Mouse (Mus musculus) liver, embryonic 16.5 days (tissue): ENCODE data around the gene Sipa1l1. TPM values are rescaled to one million over a fixed set of nuclear protein-coding genes. Genes with fewer than 3 reads are reported as not detected.

Source experiments
- ATAC-seq: fragments of 200-750 bp; cut with Nextera tagmentation; 2 replicates; pipeline ENCODE4 v1.8.0; 2017; ENCODE audit warnings: low read depth, mild to moderate bottlenecking, moderate number of reproducible peaks, moderate library complexity
- H3K27ac ChIP-seq: fragments of 300-500 bp; sonication (generic); 2 replicates; pipeline ENCODE4 v1.5.1; 2014; ENCODE audit warnings: mild to moderate bottlenecking, low read length
- H3K27me3 ChIP-seq: fragments of 300-500 bp; sonication (generic); 2 replicates; pipeline ENCODE4 v1.6.1; 2014; ENCODE audit warnings: low read depth, low read length, mixed read lengths; ENCODE audit not compliant: control insufficient read depth, insufficient read depth
- H3K36me3 ChIP-seq: fragments of 300-500 bp; sonication (generic); 2 replicates; pipeline ENCODE4 v1.6.1; 2014; ENCODE audit warnings: mild to moderate bottlenecking; ENCODE audit not compliant: control insufficient read depth, insufficient read depth
- H3K4me1 ChIP-seq: fragments of 300-500 bp; sonication (generic); 2 replicates; pipeline ENCODE4 v1.6.1; 2014; ENCODE audit warnings: low read depth, low read length, mixed read lengths; ENCODE audit not compliant: control insufficient read depth
- H3K4me2 ChIP-seq: fragments of 300-500 bp; sonication (generic); 2 replicates; pipeline ENCODE4 v1.6.1; 2014; ENCODE audit warnings: low read depth, low read length, mixed read lengths
- H3K4me3 ChIP-seq: fragments of 300-500 bp; sonication (generic); 2 replicates; pipeline ENCODE4 v1.5.1; 2014; ENCODE audit warnings: low read depth, mild to moderate bottlenecking, low read length
- H3K9ac ChIP-seq: fragments of 300-500 bp; sonication (generic); 2 replicates; pipeline ENCODE4 v1.6.1; 2014; ENCODE audit warnings: low read depth, low read length
- H3K9me3 ChIP-seq: fragments of 300-500 bp; sonication (generic); replicated peaks from 2 replicates; pipeline ENCODE4 v1.6.1; 2016; ENCODE audit warnings: low read length; ENCODE audit not compliant: control insufficient read depth
- WGBS: fragments of 180-500 bp; shearing (Covaris S2); extraction: QIAGEN DNeasy Blood & Tissue Kit; methylation state at CpG from one replicate; pipeline ENCODE4 v1.1.7; 2014; ENCODE audit not compliant: insufficient replicate concordance; 5-methylcytosine and 5-hydroxymethylcytosine counted together
- polyA plus RNA-seq: library from polyadenylated mRNA; unstranded; fragments of >200 nt; fragmentation: Nextera tagmentation; extraction: Ambion mirVana; gene quantifications from 2 replicates; pipeline ENCODE4 v1.2.1, GENCODE M21; 2015

Sipa1l1 gene
- polyA plus RNA-seq, 1 experiment from 2014 or later = 4.2 TPM

GRCm38 (mm10) chr12:82298662-82299460 lies 129.7 kb downstream of the Sipa1l1 start:
- H3K4me3 ChIP-seq = no peak overlapping the region
- no peaks in the 10 kb centered on the region for H3K4me1 ChIP-seq
- H3K27me3 ChIP-seq = no peaks in the 10 kb centered on the region
- no peak overlapping the region for H3K9ac ChIP-seq
- no peak overlapping the region for H3K4me2 ChIP-seq
- WGBS = 67% methylated on average over 9 of the region's 9 CpGs
- H3K36me3 ChIP-seq = no peaks in the 10 kb centered on the region
- H3K27ac ChIP-seq = no peak overlapping the region
- no peak for ATAC-seq
- H3K9me3 ChIP-seq = no peaks in the 10 kb centered on the region

- ATAC-seq = no peak
- Histone ChIP-seq H3K36me3 (no peaks in the 10 kb centered on the region), H3K9ac (no peak overlapping the region), H3K27ac (no peak overlapping the region), H3K4me3 (no peak overlapping the region), H3K9me3 (no peaks in the 10 kb centered on the region), H3K27me3 (no peaks in the 10 kb centered on the region), H3K4me1 (no peaks in the 10 kb centered on the region), H3K4me2 (no peak overlapping the region)
- 74% methylated on average over 2 of the region's 2 CpGs for WGBS
Observed at GRCm38 (mm10) chr12:82304140-82304539, 135.0 kb downstream of the Sipa1l1 start.

GRCm38 (mm10) chr12:82306035-82306434 lies 136.9 kb downstream of the Sipa1l1 start:
- WGBS = 50% methylated on average over 4 of the region's 4 CpGs
- Histone ChIP-seq H3K9ac (no peak overlapping the region), H3K4me3 (no peak overlapping the region), H3K27me3 (no peaks in the 10 kb centered on the region), H3K36me3 (no peaks in the 10 kb centered on the region), H3K27ac (no peak overlapping the region), H3K4me1 (no peaks in the 10 kb centered on the region), H3K4me2 (no peak overlapping the region), H3K9me3 (no peaks in the 10 kb centered on the region)
- no peak for ATAC-seq

- ATAC-seq = no peak
- 57% methylated on average over 2 of the region's 2 CpGs for WGBS
- no peak overlapping the region for H3K4me2 ChIP-seq
- H3K9me3 ChIP-seq = no peaks in the 10 kb centered on the region
- H3K4me3 ChIP-seq = no peak overlapping the region
- H3K27me3 ChIP-seq = no peaks in the 10 kb centered on the region
- H3K36me3 ChIP-seq = no peaks in the 10 kb centered on the region
- H3K9ac ChIP-seq = no peak overlapping the region
- no peaks in the 10 kb centered on the region for H3K4me1 ChIP-seq
- H3K27ac ChIP-seq = no peak overlapping the region
Observed at GRCm38 (mm10) chr12:82311593-82311992, 142.5 kb downstream of the Sipa1l1 start.

GRCm38 (mm10) chr12:82312091-82312820 lies 143.1 kb downstream of the Sipa1l1 start:
- WGBS = 64% methylated on average over 17 of the region's 17 CpGs
- H3K9ac ChIP-seq = no peak overlapping the region
- H3K27ac ChIP-seq = no peak overlapping the region
- no peak overlapping the region for H3K4me3 ChIP-seq
- no peaks in the 10 kb centered on the region for H3K36me3 ChIP-seq
- no peak overlapping the region for H3K4me2 ChIP-seq
- no peak for ATAC-seq
- no peaks in the 10 kb centered on the region for H3K4me1 ChIP-seq
- no peaks in the 10 kb centered on the region for H3K27me3 ChIP-seq
- no peaks in the 10 kb centered on the region for H3K9me3 ChIP-seq

GRCm38 (mm10) chr12:82313091-82313490 lies 144.0 kb downstream of the Sipa1l1 start:
- H3K9ac ChIP-seq = no peak overlapping the region
- WGBS = 54% methylated on average over 3 of the region's 3 CpGs
- no peak overlapping the region for H3K27ac ChIP-seq
- no peaks in the 10 kb centered on the region for H3K4me1 ChIP-seq
- no peak for ATAC-seq
- H3K27me3 ChIP-seq = no peaks in the 10 kb centered on the region
- no peaks in the 10 kb centered on the region for H3K36me3 ChIP-seq
- no peak overlapping the region for H3K4me2 ChIP-seq
- no peak overlapping the region for H3K4me3 ChIP-seq
- no peaks in the 10 kb centered on the region for H3K9me3 ChIP-seq

- ATAC-seq = peak; percentile 32
- H3K9me3 ChIP-seq = no peaks in the 10 kb centered on the region
- H3K36me3 ChIP-seq = no peaks in the 10 kb centered on the region
- no peak overlapping the region for H3K4me2 ChIP-seq
- no peak overlapping the region for H3K27ac ChIP-seq
- no peaks in the 10 kb centered on the region for H3K4me1 ChIP-seq
- no peak overlapping the region for H3K4me3 ChIP-seq
- no peaks in the 10 kb centered on the region for H3K27me3 ChIP-seq
- WGBS = 61% methylated on average over 7 of the region's 7 CpGs
- H3K9ac ChIP-seq = no peak overlapping the region
Observed at GRCm38 (mm10) chr12:82319436-82320131, 150.5 kb downstream of the Sipa1l1 start.

- Histone ChIP-seq H3K9me3 (no peaks in the 10 kb centered on the region), H3K36me3 (no peaks in the 10 kb centered on the region), H3K4me3 (no peak overlapping the region), H3K4me1 (no peaks in the 10 kb centered on the region), H3K27me3 (no peaks in the 10 kb centered on the region), H3K4me2 (no peak overlapping the region), H3K27ac (no peak overlapping the region), H3K9ac (no peak overlapping the region)
- no peak for ATAC-seq
- 44% methylated on average over 3 of the region's 3 CpGs for WGBS
Observed at GRCm38 (mm10) chr12:82320204-82320603, 151.1 kb downstream of the Sipa1l1 start.

- ATAC-seq = no peak
- no peaks in the 10 kb centered on the region for H3K9me3 ChIP-seq
- H3K27ac ChIP-seq = no peak overlapping the region
- no peaks in the 10 kb centered on the region for H3K4me1 ChIP-seq
- WGBS = 81% methylated on average over 8 of the region's 8 CpGs
- H3K27me3 ChIP-seq = no peaks in the 10 kb centered on the region
- H3K4me3 ChIP-seq = no peak overlapping the region
- no peaks in the 10 kb centered on the region for H3K36me3 ChIP-seq
- no peak overlapping the region for H3K4me2 ChIP-seq
- H3K9ac ChIP-seq = no peak overlapping the region
Observed at GRCm38 (mm10) chr12:82321397-82321796, 152.3 kb downstream of the Sipa1l1 start.
